In genomic region chr17:14942181-14942580, GRCm38 (mm10) we compare ENCODE assay signal across 9 mouse cellular contexts. TPM values are rescaled to one million over a fixed set of nuclear protein-coding genes. Genes with fewer than 3 reads are reported as not detected.
A peak's percentile ranks its signal among the peaks of the same experiment; 100 is the strongest.
DNase-seq lines count a peak whose midpoint lies in the region; ATAC-seq and TF ChIP-seq lines count a peak whose summit lies in the region.
"Not testable (repeated sequence)": the region's sequence is repeated elsewhere in the genome, so short reads cannot be mapped to it uniquely, and the experiment has no call there.
"Had no signal": no experiment of that assay in that cellular context is flagged by ENCODE, and none has a peak within 500 bp of the region (broad histone marks: within the 10 kb centered on the region; RNA-seq: fewer than 3 reads in every experiment).

No protein-coding gene starts in this region.

- H3K27me3 ChIP-seq in embryonic facial prominence, embryonic 13.5 days; hindbrain, embryonic 15.5 days; liver, postnatal 0 days (ENCODE audit: insufficient read depth, low read length); midbrain, postnatal 0 days (ENCODE audit: insufficient read depth, low read length): not testable (repeated sequence)

- peaks cover 18% of the 10 kb centered on the region for H3K36me3 ChIP-seq in embryonic facial prominence, embryonic 13.5 days
- peaks cover 15% of the 10 kb centered on the region for H3K36me3 ChIP-seq in hindbrain, embryonic 15.5 days
- peaks cover 11% of the 10 kb centered on the region for H3K36me3 ChIP-seq in liver, postnatal 0 days (replicated peaks; ENCODE audit: insufficient read depth, low read length)
- H3K36me3 ChIP-seq in midbrain, postnatal 0 days (ENCODE audit: insufficient read depth, low read length) = not testable (repeated sequence)

- not testable (repeated sequence) for ATAC-seq in embryonic facial prominence, embryonic 13.5 days (ENCODE audit: insufficient number of reproducible peaks, insufficient read depth, low FRiP score, low TSS enrichment, low read depth); hindbrain, embryonic 15.5 days (ENCODE audit: low FRiP score, low read depth); liver, postnatal 0 days; midbrain, postnatal 0 days (ENCODE audit: low FRiP score)

- H3K4me2 ChIP-seq in embryonic facial prominence, embryonic 13.5 days = peak overlapping the region; percentile 95
- H3K4me2 ChIP-seq in hindbrain, embryonic 15.5 days = peak overlapping the region; percentile 80
- peak overlapping the region; percentile 98 for H3K4me2 ChIP-seq in liver, postnatal 0 days (ENCODE audit: low read depth, low read length)
- H3K4me2 ChIP-seq in midbrain, postnatal 0 days (ENCODE audit: low read depth, low read length, poor library complexity, severe bottlenecking) = peak overlapping the region; percentile 92

- peak; percentile 20 for DNase-seq in cerebellum, adult 11 months
- DNase-seq in heart, adult 9 months (ENCODE audit: low spot score in 2 of 2) = peak; percentile 6 to 15
- not testable (repeated sequence) for DNase-seq in layer of hippocampus, adult 2 months (ENCODE audit: low spot score in 2 of 2); liver, postnatal 0 days; midbrain, postnatal 0 days (ENCODE audit: low spot score)

- peak overlapping the region; percentile 82 for H3K4me3 ChIP-seq in embryonic facial prominence, embryonic 13.5 days
- H3K4me3 ChIP-seq in hindbrain, embryonic 15.5 days = peak overlapping the region; percentile 56
- peak overlapping the region; percentile 96 for H3K4me3 ChIP-seq in layer of hippocampus, adult 2 months
- peak overlapping the region; percentile 97; the same call in 1 of the 2 replicates for H3K4me3 ChIP-seq in liver, postnatal 0 days (ENCODE audit: low read depth, low read length)
- H3K4me3 ChIP-seq in midbrain, postnatal 0 days (ENCODE audit: low read depth, low read length) = peak overlapping the region; percentile 81

- H3K9ac ChIP-seq in embryonic facial prominence, embryonic 13.5 days = peak overlapping the region; percentile 85
- H3K9ac ChIP-seq in hindbrain, embryonic 15.5 days = peak overlapping the region; percentile 54
- H3K9ac ChIP-seq in liver, postnatal 0 days (replicated peaks) = peak overlapping the region; percentile 95; the same call in 1 of the 2 replicates
- H3K9ac ChIP-seq in midbrain, postnatal 0 days (replicated peaks; ENCODE audit: low read length, poor library complexity, severe bottlenecking) = not testable (repeated sequence)

- WGBS in embryonic facial prominence, embryonic 13.5 days = 65% methylated on average over 6 of the region's 6 CpGs
- WGBS in hindbrain, embryonic 15.5 days = 69% methylated on average over 6 of the region's 6 CpGs
- WGBS in liver, postnatal 0 days (ENCODE audit: insufficient replicate concordance) = 64% methylated on average over 6 of the region's 6 CpGs
- 69% methylated on average over 6 of the region's 6 CpGs for WGBS in midbrain, postnatal 0 days

- not testable (repeated sequence) for TF ChIP-seq EP300 in liver, postnatal 0 days (IDR thresholded peaks at IDR 0.05; ENCODE audit: low read depth)

- H3K4me1 ChIP-seq in embryonic facial prominence, embryonic 13.5 days = peaks cover 19% of the 10 kb centered on the region
- peaks cover 33% of the 10 kb centered on the region for H3K4me1 ChIP-seq in hindbrain, embryonic 15.5 days (replicated peaks)
- peaks cover 18% of the 10 kb centered on the region for H3K4me1 ChIP-seq in liver, postnatal 0 days (ENCODE audit: insufficient read depth)
- not testable (repeated sequence) for H3K4me1 ChIP-seq in midbrain, postnatal 0 days (ENCODE audit: insufficient read depth, low read length)

- H3K27ac ChIP-seq in embryonic facial prominence, embryonic 13.5 days; liver, postnatal 0 days (ENCODE audit: low read depth); midbrain, postnatal 0 days (ENCODE audit: low read depth, low read length): not testable (repeated sequence)
- 0 out of 2 replicates have a peak overlapping the region, but pooled peaks have one; percentile 73 for H3K27ac ChIP-seq in hindbrain, embryonic 15.5 days (replicated peaks)
- H3K27ac ChIP-seq in layer of hippocampus, adult 2 months = peak overlapping the region; percentile 95; the same call in 1 of the 2 replicates

- not testable (repeated sequence) for H3K9me3 ChIP-seq in embryonic facial prominence, embryonic 13.5 days; hindbrain, embryonic 15.5 days; liver, postnatal 0 days (ENCODE audit: low read length); midbrain, postnatal 0 days (ENCODE audit: low read length)

- not testable (repeated sequence) for TF ChIP-seq CTCF in layer of hippocampus, adult 2 months (conservative IDR thresholded peaks at IDR 0.05); liver, postnatal 0 days (IDR thresholded peaks at IDR 0.05; ENCODE audit: low read depth); midbrain, postnatal 0 days (IDR thresholded peaks at IDR 0.05)

RNA-seq across cellular contexts. Expression of gene Wdr27, which starts 0.8 kb away (rescaled TPM):
- 6.6 and 7.7 TPM in 2 replicates for polyA plus RNA-seq in embryonic facial prominence, embryonic 13.5 days (2015; fragmentation: Nextera tagmentation; extraction: Ambion mirVana)
- 9.9 and 10.5 TPM in 2 replicates for polyA plus RNA-seq in hindbrain, embryonic 15.5 days (2015; fragmentation: Nextera tagmentation; extraction: Ambion mirVana)
- 1 to 10 TPM; 3.9 to 4.2 TPM for total RNA-seq in layer of hippocampus, adult 2 months (2021)
- polyA plus RNA-seq in liver, postnatal 0 days (2015; fragmentation: Nextera tagmentation; extraction: Ambion mirVana) = 3.2 and 4.2 TPM in 2 replicates
- 1.0 and 2.8 TPM in 2 replicates for total RNA-seq in midbrain, postnatal 0 days (2014; rRNA removed)
- 10.0 and 14.6 TPM in 2 replicates for polyA plus RNA-seq in midbrain, postnatal 0 days (2015; fragmentation: Nextera tagmentation; extraction: Ambion mirVana)

RNA-seq across cellular contexts. Expression of gene 1600012H06Rik, which starts 0.8 kb away (rescaled TPM):
- 32.7 and 32.8 TPM in 2 replicates for polyA plus RNA-seq in embryonic facial prominence, embryonic 13.5 days (2015; fragmentation: Nextera tagmentation; extraction: Ambion mirVana)
- polyA plus RNA-seq in hindbrain, embryonic 15.5 days (2015; fragmentation: Nextera tagmentation; extraction: Ambion mirVana) = 25.7 and 27.3 TPM in 2 replicates
- 10 to 100 TPM; 17.1 to 18.1 TPM for total RNA-seq in layer of hippocampus, adult 2 months (2021)
- polyA plus RNA-seq in liver, postnatal 0 days (2015; fragmentation: Nextera tagmentation; extraction: Ambion mirVana) = 20.0 and 21.3 TPM in 2 replicates
- total RNA-seq in midbrain, postnatal 0 days (2014; rRNA removed) = 15.3 and 16.5 TPM in 2 replicates
- polyA plus RNA-seq in midbrain, postnatal 0 days (2015; fragmentation: Nextera tagmentation; extraction: Ambion mirVana) = 20.2 and 21.1 TPM in 2 replicates

RNA-seq across cellular contexts. Expression of gene Phf10, which starts 18.9 kb away (rescaled TPM):
- polyA plus RNA-seq in embryonic facial prominence, embryonic 13.5 days (2015; fragmentation: Nextera tagmentation; extraction: Ambion mirVana) = 33.5 and 36.0 TPM in 2 replicates
- 14.2 and 16.5 TPM in 2 replicates for polyA plus RNA-seq in hindbrain, embryonic 15.5 days (2015; fragmentation: Nextera tagmentation; extraction: Ambion mirVana)
- total RNA-seq in layer of hippocampus, adult 2 months (2021) = 10 to 100 TPM; 55.1 to 55.6 TPM
- polyA plus RNA-seq in liver, postnatal 0 days (2015; fragmentation: Nextera tagmentation; extraction: Ambion mirVana) = 37.3 and 40.6 TPM in 2 replicates
- total RNA-seq in midbrain, postnatal 0 days (2014; rRNA removed) = 48.8 and 49.9 TPM in 2 replicates
- 12.3 and 14.3 TPM in 2 replicates for polyA plus RNA-seq in midbrain, postnatal 0 days (2015; fragmentation: Nextera tagmentation; extraction: Ambion mirVana)

RNA-seq across cellular contexts. Expression of gene 9030025P20Rik, which starts 36.1 kb away (rescaled TPM):
- polyA plus RNA-seq in embryonic facial prominence, embryonic 13.5 days (2015; fragmentation: Nextera tagmentation; extraction: Ambion mirVana) = 9.6 and 11.3 TPM in 2 replicates
- polyA plus RNA-seq in hindbrain, embryonic 15.5 days (2015; fragmentation: Nextera tagmentation; extraction: Ambion mirVana) = 8.3 and 8.7 TPM in 2 replicates
- total RNA-seq in layer of hippocampus, adult 2 months (2021) = 1 to 10 TPM; 8.8 to 9.1 TPM
- 3.3 and 3.9 TPM in 2 replicates for polyA plus RNA-seq in liver, postnatal 0 days (2015; fragmentation: Nextera tagmentation; extraction: Ambion mirVana)
- total RNA-seq in midbrain, postnatal 0 days (2014; rRNA removed) = 8.7 and 10.6 TPM in 2 replicates
- polyA plus RNA-seq in midbrain, postnatal 0 days (2015; fragmentation: Nextera tagmentation; extraction: Ambion mirVana) = 7.0 and 7.1 TPM in 2 replicates

RNA-seq across cellular contexts. Expression of gene Gm3417, which starts 36.4 kb away (rescaled TPM):
- polyA plus RNA-seq in embryonic facial prominence, embryonic 13.5 days (2015; fragmentation: Nextera tagmentation; extraction: Ambion mirVana) = not detected in 2 replicates
- 0.29 and 0.59 TPM in 2 replicates for polyA plus RNA-seq in hindbrain, embryonic 15.5 days (2015; fragmentation: Nextera tagmentation; extraction: Ambion mirVana)
- total RNA-seq in layer of hippocampus, adult 2 months (2021) = 1 to 10 TPM in 1 of 2 experiments, not detected in 1; 1.6 TPM
- 1.8 and 1.9 TPM in 2 replicates for polyA plus RNA-seq in liver, postnatal 0 days (2015; fragmentation: Nextera tagmentation; extraction: Ambion mirVana)
- total RNA-seq in midbrain, postnatal 0 days (2014; rRNA removed) = 4.1 TPM in 1 of 2 replicates, not detected in the other
- polyA plus RNA-seq in midbrain, postnatal 0 days (2015; fragmentation: Nextera tagmentation; extraction: Ambion mirVana) = 0.86 and 2.7 TPM in 2 replicates
- total RNA-seq: adrenal gland, postnatal 4 days; heart, adult 2 months had no signal
- polyA plus RNA-seq: heart, adult 2 months had no signal
